Mouse (Mus musculus) liver, embryonic 13.5 days (tissue): Measurements from ENCODE around the gene Gm20489. TPM values are rescaled to one million over a fixed set of nuclear protein-coding genes. Genes with fewer than 3 reads are reported as not detected.

Source experiments
- ATAC-seq: fragments of 200-750 bp; cut with Nextera tagmentation; 2 replicates; pipeline ENCODE4 v1.8.0; 2017; ENCODE audit warnings: low read depth, mild to moderate bottlenecking, moderate number of reproducible peaks, moderate library complexity
- DNase-seq: peaks from one replicate; pipeline ENCODE4 v3.0.0; 2022
- H3K27ac ChIP-seq: fragments of 300-500 bp; sonication (generic); 2 replicates; pipeline ENCODE4 v1.5.1; 2015; ENCODE audit warnings: moderate library complexity, mild to moderate bottlenecking, inconsistent platforms
- H3K27me3 ChIP-seq: fragments of 300-500 bp; sonication (generic); 2 replicates; pipeline ENCODE4 v1.6.1; 2015; ENCODE audit warnings: mild to moderate bottlenecking, inconsistent platforms
- H3K36me3 ChIP-seq: fragments of 300-500 bp; sonication (generic); 2 replicates; pipeline ENCODE4 v1.6.1; 2015; ENCODE audit warnings: mild to moderate bottlenecking, inconsistent platforms
- H3K4me1 ChIP-seq: fragments of 300-500 bp; sonication (generic); replicated peaks from 2 replicates; pipeline ENCODE4 v1.6.1; 2015; ENCODE audit warnings: inconsistent platforms
- H3K4me2 ChIP-seq: fragments of 300-500 bp; sonication (generic); 2 replicates; pipeline ENCODE4 v1.6.1; 2015; ENCODE audit warnings: inconsistent platforms, mild to moderate bottlenecking, moderate library complexity
- H3K4me3 ChIP-seq: fragments of 300-500 bp; sonication (generic); replicated peaks from 2 replicates; pipeline ENCODE4 v1.5.1; 2015; ENCODE audit warnings: mild to moderate bottlenecking, inconsistent platforms
- H3K9ac ChIP-seq: fragments of 300-500 bp; sonication (generic); 2 replicates; pipeline ENCODE4 v1.6.1; 2015; ENCODE audit warnings: mild to moderate bottlenecking, inconsistent platforms
- H3K9me3 ChIP-seq: fragments of 300-500 bp; sonication (generic); replicated peaks from 2 replicates; pipeline ENCODE4 v1.6.1; 2016; ENCODE audit warnings: inconsistent platforms
- WGBS: fragments of 180-500 bp; shearing (Covaris S2); methylation state at CpG from one replicate; pipeline ENCODE4 v1.1.7; 2015; ENCODE audit not compliant: insufficient replicate concordance; 5-methylcytosine and 5-hydroxymethylcytosine counted together
- polyA plus RNA-seq: library from polyadenylated mRNA; unstranded; fragments of >200 nt; fragmentation: Nextera tagmentation; extraction: Ambion mirVana; gene quantifications from 2 replicates; pipeline ENCODE4 v1.2.1, GENCODE M21; 2015

Gm20489 gene
- polyA plus RNA-seq, 1 experiment from 2014 or later: not detected

DNA sequence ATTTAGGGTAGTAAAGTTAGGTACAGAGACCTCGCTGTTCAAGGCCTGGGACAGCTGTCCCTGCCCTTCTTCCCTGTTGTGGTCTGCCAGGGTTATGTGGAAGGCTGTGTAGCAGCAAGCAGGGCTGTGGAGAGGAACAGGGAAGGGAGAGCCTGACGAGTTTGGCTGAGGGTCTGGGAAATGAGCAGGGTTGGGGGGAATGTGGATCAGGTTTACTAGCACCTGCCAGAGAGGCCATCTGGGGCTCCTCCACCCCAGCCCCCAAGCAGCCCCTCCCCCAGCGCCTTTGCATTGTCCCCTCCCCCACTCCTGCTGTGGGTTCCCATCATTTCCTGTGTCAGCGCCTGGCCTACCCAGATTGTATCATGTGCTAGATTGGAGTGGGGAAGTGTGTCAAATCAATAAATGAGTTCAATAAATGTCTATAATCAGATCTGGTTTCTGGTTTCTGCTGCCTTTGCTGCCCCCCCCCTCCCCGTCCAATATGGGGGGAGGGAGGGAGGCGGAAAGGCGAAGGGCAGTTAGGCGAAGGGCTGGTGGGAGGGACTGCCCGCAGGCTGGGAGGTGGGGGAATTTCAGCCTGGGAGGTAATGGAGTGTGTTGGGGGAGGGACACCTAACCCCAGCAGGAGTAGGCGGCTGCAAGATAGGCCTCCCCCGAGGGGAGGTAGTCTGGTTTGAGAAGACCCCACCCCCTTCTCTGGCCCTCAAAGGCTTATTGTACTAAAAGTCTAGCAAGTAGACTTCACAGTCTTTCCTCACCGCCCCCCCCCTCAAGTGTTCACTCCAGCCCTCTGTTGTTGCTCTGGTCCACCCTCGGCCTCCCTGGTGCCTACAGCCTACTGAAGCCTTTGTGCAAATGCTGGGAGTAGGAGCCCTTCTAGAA is 8.1 kb downstream of the Gm20489 start:
- Histone ChIP-seq H3K4me1 (peaks cover 27% of the 10 kb centered on the region), H3K9ac (no peak overlapping the region), H3K27me3 (no peaks in the 10 kb centered on the region), H3K4me2 (no peak overlapping the region; the same call in 1 of the 2 replicates), H3K9me3 (no peaks in the 10 kb centered on the region), H3K4me3 (no peak overlapping the region), H3K27ac (peak overlapping the region; percentile 18; the same call in 1 of the 2 replicates), H3K36me3 (peaks cover 18% of the 10 kb centered on the region)
- no peak for DNase-seq
- ATAC-seq: peak; percentile 46; the same call in 1 of the 2 replicates
- 12% methylated on average over 11 of the region's 13 CpGs for WGBS

DNA sequence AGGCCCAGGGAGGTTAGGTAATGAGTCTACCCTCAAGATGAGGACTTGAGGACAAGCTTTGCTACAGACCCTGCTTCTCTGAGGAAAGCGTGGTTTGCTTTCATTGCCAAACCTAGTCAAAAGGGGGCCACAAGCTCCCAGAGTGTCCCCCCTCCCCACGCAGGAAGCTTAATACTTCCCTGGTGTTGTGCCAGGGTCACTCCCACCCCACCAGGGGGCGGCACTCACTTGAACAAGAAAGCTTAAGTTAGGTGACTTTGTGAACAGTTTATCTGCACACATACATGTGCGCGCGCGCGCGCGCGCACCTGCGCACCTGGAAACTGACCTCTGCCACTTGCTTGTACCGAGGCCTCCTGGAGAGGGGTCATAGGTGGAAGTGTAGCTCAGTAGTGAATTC is 12.2 kb downstream of the Gm20489 start:
- Histone ChIP-seq H3K27ac (no peak overlapping the region), H3K4me2 (peak overlapping the region; percentile 78), H3K9me3 (no peaks in the 10 kb centered on the region), H3K4me1 (peaks cover 21% of the 10 kb centered on the region), H3K27me3 (no peaks in the 10 kb centered on the region), H3K36me3 (peaks cover 18% of the 10 kb centered on the region), H3K9ac (no peak overlapping the region), H3K4me3 (no peak overlapping the region)
- ATAC-seq (no peak), DNase-seq (no peak)
- WGBS: 81% methylated on average over 13 of the region's 13 CpGs

DNA sequence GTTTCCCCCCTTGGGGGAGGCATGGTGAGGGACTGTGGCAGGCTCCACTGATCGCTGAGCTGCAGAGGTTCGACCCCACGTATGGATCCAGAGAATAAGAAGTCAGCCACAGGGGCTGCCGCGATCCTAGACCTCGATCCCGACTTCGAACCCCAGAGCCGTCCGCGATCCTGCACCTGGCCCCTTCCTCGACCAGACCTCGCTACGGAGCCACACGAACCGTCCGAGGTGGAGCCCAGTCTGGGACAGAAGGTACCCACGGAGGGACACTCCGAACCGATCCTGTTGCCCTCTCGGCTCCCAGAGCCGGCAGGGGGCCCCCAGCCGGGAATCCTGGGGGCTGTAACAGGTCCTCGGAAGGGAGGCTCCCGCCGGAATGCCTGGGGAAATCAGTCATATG is 14.1 kb downstream of the Gm20489 start:
- Histone ChIP-seq H3K4me1 (peaks cover 9% of the 10 kb centered on the region), H3K9ac (peak overlapping the region; percentile 86), H3K4me2 (peak overlapping the region; percentile 78), H3K36me3 (peaks cover 18% of the 10 kb centered on the region), H3K27me3 (no peaks in the 10 kb centered on the region), H3K27ac (peak overlapping the region; percentile 80), H3K4me3 (peak overlapping the region; percentile 73), H3K9me3 (no peaks in the 10 kb centered on the region)
- 6% methylated on average over 26 of the region's 26 CpGs for WGBS
- ATAC-seq (peak; percentile 22), DNase-seq (no peak)

DNA sequence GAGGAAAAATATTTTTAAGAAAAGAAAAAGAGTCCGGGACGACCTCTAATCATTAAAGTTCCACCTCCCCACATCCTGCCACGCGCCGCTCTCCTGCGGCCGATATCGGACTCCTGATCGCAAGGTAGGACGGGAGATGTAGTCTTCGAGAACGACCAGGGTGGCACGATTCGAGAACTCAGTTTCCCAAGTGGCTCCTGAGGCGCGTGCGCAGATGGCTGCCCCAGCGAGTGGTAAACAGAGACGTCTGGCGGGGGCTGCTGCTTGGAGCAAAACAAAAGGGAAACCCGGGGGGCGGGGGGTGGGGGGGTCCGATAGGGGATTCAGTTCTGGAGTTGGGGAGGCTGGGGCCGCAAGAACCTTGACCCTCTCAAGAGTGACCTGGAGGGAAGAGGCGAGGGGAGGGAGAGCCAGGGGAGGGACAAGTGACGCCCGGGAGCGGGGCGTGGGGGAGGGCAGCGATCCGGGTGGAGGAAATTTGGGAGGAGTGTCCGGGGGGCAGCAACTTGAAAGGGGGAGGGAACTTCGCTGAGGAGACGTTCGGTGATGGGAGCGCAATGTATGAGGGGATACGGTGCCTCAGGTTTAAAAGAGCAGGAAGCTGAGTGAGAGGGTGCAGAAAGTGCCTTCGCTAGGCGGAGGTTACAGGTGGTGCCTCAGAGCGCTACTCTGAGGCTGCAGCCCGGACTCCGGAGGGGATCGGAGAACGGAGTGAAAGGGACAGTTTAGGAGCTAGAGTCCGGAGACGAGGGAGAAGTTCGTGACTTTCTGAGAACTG is 14.7 kb downstream of the Gm20489 start, which contains the start of gene Foxo4:
Foxo4 (plus strand) TSS at position 577 of the 778 bp plus-strand sequence.
- DNase-seq (peak; percentile 81), ATAC-seq (peak; percentile 93)
- Histone ChIP-seq H3K27ac (peak within 1 kb of the TSS; percentile 80), H3K27me3 (no peaks in the 10 kb centered on the region), H3K9ac (peak within 1 kb of the TSS; percentile 86), H3K36me3 (peaks cover 18% of the 10 kb centered on the region), H3K9me3 (no peaks in the 10 kb centered on the region), H3K4me2 (peak within 1 kb of the TSS; percentile 78), H3K4me3 (peak within 1 kb of the TSS; percentile 73), H3K4me1 (peaks cover 9% of the 10 kb centered on the region)
- 17% methylated on average over 47 of the region's 47 CpGs for WGBS

DNA sequence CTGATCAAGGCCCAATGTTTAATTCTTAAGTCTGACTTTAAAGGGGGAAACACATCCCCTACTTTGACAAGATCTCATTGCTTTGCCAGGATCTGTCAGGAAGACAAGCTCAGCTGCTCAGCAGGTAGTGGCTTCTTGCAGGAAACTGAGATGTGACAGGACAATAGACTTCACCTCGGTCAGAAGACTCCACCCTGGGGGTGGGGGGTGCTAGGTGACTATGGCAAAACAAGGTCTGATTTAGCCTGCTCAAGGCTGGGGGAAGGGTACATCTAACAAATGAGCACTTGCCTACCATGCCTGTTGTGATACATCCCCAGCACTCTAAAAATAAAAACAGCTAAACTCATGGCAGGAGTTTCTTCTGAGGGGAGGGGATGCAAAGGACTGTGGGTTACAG is 23.8 kb downstream of the Gm20489 start:
- Histone ChIP-seq H3K4me2 (no peak overlapping the region), H3K36me3 (no peaks in the 10 kb centered on the region), H3K27me3 (peaks cover 19% of the 10 kb centered on the region; the same call in 1 of the 2 replicates), H3K9me3 (no peaks in the 10 kb centered on the region), H3K27ac (no peak overlapping the region), H3K4me1 (no peaks in the 10 kb centered on the region), H3K9ac (no peak overlapping the region), H3K4me3 (no peak overlapping the region)
- ATAC-seq (no peak), DNase-seq (no peak)
- 26% methylated on average over 1 of the region's 1 CpGs for WGBS

DNA sequence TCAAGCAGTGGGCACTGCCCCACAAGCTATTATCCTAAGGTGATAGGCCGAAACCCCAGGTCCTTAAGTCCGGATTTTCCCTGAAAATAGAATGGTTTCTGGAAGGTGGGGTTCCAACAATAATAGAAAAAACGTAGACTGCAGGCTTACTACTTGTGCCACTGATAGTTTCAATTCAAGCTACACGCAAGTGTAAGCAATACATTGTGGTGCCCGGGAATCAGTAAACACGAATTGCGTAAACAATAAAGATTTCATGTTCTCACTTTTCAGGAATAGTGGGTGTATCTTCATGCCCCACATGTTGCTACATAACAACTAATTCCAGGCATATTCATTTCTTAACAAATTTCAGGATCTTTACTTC is 46.0 kb downstream of the Gm20489 start:
- Histone ChIP-seq H3K27me3 (peaks cover 7% of the 10 kb centered on the region; the same call in 1 of the 2 replicates), H3K4me3 (peak overlapping the region; percentile 68), H3K27ac (no peak overlapping the region), H3K4me1 (peaks cover 8% of the 10 kb centered on the region), H3K36me3 (no peaks in the 10 kb centered on the region), H3K4me2 (peak overlapping the region; percentile 70), H3K9ac (peak overlapping the region; percentile 74; the same call in 1 of the 2 replicates), H3K9me3 (no peaks in the 10 kb centered on the region)
- DNase-seq (no peak), ATAC-seq (no peak)
- 33% methylated on average over 7 of the region's 7 CpGs for WGBS

DNA sequence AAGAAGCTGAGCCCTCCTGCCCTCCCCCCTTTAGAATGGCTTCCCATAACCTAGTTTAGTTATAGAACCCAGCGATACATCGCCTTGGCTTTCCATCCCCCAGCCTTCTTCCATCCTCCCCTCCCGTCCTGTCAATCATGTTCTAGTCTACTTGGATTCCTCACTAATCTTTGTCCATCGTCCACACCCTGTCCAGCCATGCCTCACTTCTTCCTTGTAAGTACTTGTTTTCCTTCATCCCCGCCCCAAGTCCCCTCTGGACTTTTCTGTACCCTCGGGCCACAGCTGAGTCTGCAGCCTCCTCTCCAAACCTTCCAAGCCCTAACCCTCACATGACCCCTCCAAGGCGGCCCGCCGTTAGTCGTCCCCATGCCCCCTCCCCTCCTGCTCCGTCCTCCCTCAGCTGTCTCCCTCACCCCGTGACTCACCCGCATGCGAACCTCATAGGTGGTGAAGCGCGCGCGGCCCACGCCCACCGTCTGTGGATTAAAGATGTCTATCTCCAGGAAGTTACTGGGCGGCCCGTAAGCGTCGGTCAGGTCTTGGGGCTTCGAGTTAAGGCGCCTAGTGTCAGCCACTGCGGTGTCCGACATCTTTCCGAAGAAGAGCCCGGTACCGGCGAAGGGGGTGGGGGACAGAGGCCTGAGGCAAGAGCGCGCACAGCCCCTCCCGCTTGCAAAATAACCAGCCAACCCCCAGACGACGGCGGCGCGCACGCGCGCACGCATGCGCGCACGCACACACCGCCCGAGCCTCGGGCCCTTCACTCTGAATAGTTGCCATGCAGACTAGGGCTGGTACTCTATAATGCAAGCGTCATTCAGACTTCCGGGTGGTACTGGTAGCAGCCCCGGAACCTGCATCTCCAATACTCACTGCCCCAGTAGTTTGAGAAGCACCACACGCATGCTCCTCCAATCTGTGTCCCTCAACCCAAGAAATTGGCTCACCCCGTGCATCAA is 46.7 kb downstream of the Gm20489 start, which contains the start of gene Snx12:
Snx12 (minus strand) TSS at position 730 of the 962 bp plus-strand sequence.
- Histone ChIP-seq H3K4me2 (peak within 1 kb of the TSS; percentile 70), H3K4me1 (peaks cover 8% of the 10 kb centered on the region), H3K9ac (peak within 1 kb of the TSS; percentile 74), H3K36me3 (no peaks in the 10 kb centered on the region), H3K27ac (peak within 1 kb of the TSS; percentile 34), H3K4me3 (peak within 1 kb of the TSS; percentile 68), H3K27me3 (peaks cover 5% of the 10 kb centered on the region; the same call in 1 of the 2 replicates), H3K9me3 (no peaks in the 10 kb centered on the region)
- 13% methylated on average over 55 of the region's 55 CpGs for WGBS
- DNase-seq (peak; percentile 75), ATAC-seq (peak; percentile 94)

Other genes starting within 250 kb of the Gm20489 start
- gene Tex11, start 209.4 kb downstream of the Gm20489 start, polyA plus RNA-seq: not detected in 2 replicates
- gene Slc7a3, start 183.0 kb downstream of the Gm20489 start, polyA plus RNA-seq: 0.61 and 1.1 TPM in 2 replicates
- 17.7 and 21.9 TPM in 2 replicates for gene Snx12, start 46.5 kb downstream of the Gm20489 start, polyA plus RNA-seq
- gene Foxo4, start 14.5 kb downstream of the Gm20489 start, polyA plus RNA-seq: 1.5 TPM in 2 replicates
- gene Gm614, start 5.0 kb downstream of the Gm20489 start, polyA plus RNA-seq: not detected in 2 replicates
- 9.0 and 11.4 TPM in 2 replicates for gene Il2rg, start 768 bp downstream of the Gm20489 start, polyA plus RNA-seq
- 18.4 and 21.1 TPM in 2 replicates for gene Med12, start 5.0 kb upstream of the Gm20489 start, polyA plus RNA-seq
- 0.14 and 0.21 TPM in 2 replicates for gene Nlgn3, start 30.1 kb upstream of the Gm20489 start, polyA plus RNA-seq
- gene Gjb1, start 107.4 kb upstream of the Gm20489 start, polyA plus RNA-seq: 50.0 and 53.6 TPM in 2 replicates
- gene Zmym3, start 151.8 kb upstream of the Gm20489 start, polyA plus RNA-seq: 6.8 and 7.8 TPM in 2 replicates
- gene Nono, start 160.3 kb upstream of the Gm20489 start, polyA plus RNA-seq: 138 and 169 TPM in 2 replicates
- gene Itgb1bp2, start 180.1 kb upstream of the Gm20489 start, polyA plus RNA-seq: 1.1 and 1.5 TPM in 2 replicates